Mouse (Mus musculus): ENCODE data around the gene Nr2c2.

DNA sequence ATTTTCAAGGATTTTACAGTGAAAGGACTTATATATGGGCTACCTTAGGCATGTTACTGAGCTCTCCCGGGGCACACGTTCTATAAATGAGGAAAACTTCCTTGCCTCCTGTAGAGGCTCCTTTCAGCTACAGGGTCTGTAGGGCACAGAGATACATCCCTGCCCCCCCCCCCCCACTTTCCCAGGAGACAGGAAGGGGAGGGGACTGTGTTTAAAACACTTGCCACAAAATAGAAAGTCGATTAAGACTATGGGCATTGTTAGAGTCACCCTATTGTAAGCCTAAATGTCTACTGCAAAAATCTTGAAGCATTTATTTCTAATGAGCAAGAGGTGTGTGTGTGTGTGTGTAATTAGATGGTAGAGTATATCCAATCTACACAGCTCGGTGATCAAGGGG is 693 bp upstream of the Nr2c2 start:
- TF ChIP-seq CTCF (conservative IDR thresholded peaks at IDR 0.05 in 1 of 2, IDR thresholded peaks at IDR 0.05 in 1 of 2; ENCODE audit: low read depth in 2 of 2, low read length in 2 of 2) (no peak), POLR2AphosphoS2 (IDR thresholded peaks at IDR 0.05; ENCODE audit: low read depth, low read length) (no peak), MEF2A (IDR thresholded peaks at IDR 0.05; ENCODE audit: borderline replicate concordance, low read depth, low read length) (no peak)
